Mouse (Mus musculus): ENCODE results near the gene Hoxa10.

DNA sequence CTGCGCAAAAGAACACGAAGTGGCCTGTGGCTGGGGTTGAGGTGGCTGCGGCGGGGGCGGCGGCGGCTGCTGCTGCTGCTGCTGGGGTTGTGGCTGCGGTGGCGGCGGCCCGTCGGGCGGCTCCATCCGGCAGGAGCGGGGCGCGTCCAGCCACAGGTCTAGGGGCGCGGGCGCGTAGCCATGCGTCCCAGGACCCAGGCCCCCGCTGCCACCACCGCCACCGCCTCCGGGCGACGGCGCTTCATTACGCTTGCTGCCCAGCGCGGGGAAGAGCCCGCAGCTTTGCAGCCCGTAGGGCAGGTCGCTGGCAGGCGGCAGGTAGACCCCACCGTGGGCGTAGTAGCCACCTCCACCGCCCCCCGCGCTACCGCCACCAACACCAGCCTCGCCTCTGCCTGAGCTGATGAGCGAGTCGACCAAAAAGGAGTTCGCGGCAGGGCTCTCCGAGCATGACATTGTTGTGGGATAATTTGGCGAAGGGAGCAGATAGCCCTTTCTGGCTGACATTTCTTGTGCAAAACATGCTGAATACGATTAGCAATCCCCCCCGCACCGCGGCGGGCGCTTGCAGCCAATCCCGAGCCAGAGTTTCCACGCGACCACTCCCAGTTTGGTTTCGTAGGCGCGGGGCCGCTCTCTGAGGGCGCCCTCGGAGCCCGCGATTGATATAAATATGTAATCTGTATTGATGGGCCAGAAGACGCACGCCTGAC is 6.1 kb downstream of the Hoxa10 start:
- TF ChIP-seq POLR2A (IDR thresholded peaks at IDR 0.05; ENCODE audit: extremely low read depth, insufficient read depth, low read length) (no peak), CTCF (IDR thresholded peaks at IDR 0.05; ENCODE audit: low read depth, low read length) (no peak)
